Mouse (Mus musculus) ES-CJ7 (cell line): ENCODE measurements around the gene Srcin1.

Source experiments
- DNase-seq: peaks from one replicate; pipeline ENCODE4 v3.0.0; 2011; ENCODE audit warnings: low read depth, low spot score

The Srcin1 gene

GRCm38 (mm10) chr11:97509058-97509457, 66.9 kb downstream of the Srcin1 start:
- DNase-seq: no peak

DNA sequence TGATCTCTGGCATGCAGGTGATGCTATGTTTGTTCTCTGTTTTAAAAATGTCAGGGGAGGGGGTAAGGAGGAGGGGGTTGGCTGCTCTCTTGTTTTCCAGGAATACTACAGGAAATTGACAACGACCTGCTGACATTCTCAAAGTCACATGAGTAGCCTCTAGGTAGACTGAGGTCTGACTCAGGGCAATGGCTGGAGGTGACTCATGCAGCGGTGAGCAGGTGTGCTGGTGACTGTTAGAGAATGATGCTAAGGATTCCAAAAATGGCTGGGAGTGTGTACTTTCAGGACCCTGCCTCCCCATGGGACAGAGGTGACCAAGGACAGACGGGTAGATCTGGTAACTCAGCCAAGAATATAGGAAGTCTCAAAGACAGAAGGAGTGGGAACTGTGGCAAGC, 67.8 kb downstream of the Srcin1 start:
- no peak for DNase-seq

DNA sequence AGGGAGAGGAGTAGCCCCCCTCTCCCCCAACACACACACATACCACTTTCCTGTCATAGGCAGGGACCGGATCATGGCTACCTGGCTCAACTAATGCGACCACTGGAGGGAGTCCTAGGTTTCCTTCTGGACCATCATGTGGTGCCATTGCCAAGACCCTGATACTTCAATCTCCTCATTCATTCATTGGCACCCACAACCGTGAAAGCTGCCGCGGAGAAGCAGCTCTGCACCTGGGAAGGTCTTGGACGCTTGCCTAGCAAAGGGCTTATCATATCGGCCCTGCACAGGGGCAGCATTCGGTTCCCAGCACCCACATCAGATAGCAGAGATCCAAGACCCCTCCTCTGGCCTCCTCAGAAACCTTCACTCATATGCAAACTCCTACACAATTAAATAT, 69.7 kb downstream of the Srcin1 start:
- DNase-seq: peak; percentile 58

DNA sequence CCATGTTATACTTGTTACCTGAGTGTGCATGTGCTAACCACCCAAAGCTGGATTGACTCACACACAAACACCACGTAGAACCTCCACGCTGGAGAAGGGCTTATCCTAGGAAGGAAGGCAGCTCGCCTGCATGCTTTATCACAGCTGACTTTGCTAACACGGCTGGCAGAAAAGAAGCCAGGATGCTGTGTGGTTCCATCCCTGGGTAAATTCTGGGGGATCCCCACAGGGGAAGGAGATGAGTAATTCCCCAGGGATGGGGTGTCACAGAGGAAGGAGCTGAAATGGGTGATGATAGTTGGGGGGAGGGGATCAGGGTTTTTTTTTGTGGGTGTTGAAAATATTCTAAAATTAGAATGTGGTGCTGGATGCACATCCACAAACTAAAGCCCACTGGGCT, 70.2 kb downstream of the Srcin1 start:
- DNase-seq: no peak

DNA sequence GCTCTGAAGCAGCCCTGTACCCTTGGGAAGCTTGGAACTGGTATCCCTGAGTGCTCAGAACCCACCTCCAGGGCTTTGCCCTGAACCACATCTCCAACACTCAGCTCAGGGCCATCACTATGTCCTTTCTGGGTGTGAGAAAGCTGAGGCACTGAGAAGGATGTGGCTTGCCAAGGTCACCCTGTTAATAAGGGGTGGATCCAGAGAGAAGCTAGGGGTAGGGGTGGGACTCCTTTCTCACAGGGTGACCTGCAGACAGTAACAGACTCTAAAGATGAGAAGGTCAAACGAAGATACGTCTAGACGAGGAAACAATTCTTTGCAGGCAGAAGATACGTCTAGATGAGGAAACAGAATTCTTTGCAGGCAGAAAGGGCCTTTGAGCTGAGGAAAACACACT, 73.1 kb downstream of the Srcin1 start:
- peak; percentile 61 for DNase-seq

DNA sequence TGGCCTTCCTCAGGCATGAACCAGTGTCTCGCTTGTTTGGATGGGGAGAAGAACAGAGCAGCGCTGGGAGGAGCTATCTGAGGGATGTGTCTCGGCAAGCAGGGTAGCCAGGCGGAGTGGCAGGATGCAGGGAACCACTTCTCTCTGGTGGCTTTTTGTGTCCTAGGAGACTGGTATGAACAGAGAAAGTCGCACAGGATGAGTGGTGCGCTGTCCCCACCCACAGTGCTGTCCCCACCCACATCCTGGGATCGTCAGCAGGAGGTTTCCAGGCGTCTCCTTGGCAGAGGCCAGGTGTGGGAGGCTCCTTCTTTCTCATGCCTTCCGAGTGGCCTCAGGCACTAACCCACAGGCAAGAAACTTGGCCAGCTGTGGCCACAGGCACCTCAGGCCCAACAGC, 73.6 kb downstream of the Srcin1 start:
- DNase-seq: peak; percentile 68

DNA sequence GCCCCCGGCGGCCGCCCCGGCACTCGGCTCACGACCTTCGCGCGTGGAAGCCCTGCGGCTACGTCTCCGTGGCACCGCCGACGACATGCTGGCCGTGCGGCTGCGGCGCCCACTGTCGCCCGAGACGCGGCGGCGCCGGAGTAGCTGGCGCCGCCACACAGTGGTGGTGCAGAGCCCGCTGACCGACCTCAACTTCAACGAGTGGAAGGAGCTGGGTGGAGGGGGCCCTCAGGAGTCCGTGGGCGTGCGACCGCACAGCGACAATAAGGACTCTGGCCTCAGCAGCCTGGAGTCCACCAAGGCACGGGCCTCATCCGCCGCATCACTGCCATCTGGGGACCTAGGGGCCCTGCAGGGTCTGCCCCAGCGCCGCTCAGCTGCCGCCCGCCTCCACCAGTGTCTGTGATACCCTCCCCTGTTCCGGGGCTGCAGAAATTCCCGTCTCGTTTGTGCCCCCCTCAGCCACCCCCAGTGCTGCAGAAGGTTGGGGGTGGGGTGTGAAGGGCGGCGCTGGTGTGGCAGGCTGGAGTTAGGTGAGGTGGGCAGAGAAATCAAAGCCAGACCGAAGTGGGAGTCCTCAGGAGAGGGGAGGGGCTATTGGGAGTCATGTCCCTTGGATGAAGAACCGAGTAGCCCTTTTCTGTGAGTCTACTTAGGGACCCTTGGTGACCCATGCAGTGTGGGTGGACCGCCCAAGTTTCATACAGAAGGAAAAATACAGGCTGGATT, 75.1 kb downstream of the Srcin1 start:
- no peak for DNase-seq

- DNase-seq: peak; percentile 30
Measured at GRCm38 (mm10) chr11:97499865-97500719, 75.9 kb downstream of the Srcin1 start, which contains the start of gene 4933428G20Rik. 4933428G20Rik (minus strand) TSS chr11:97500340.

- DNase-seq: no peak
Measured at GRCm38 (mm10) chr11:97497543-97497942, 78.4 kb downstream of the Srcin1 start.

- no peak for DNase-seq
Measured at GRCm38 (mm10) chr11:97492836-97493235, 83.2 kb downstream of the Srcin1 start.

DNA sequence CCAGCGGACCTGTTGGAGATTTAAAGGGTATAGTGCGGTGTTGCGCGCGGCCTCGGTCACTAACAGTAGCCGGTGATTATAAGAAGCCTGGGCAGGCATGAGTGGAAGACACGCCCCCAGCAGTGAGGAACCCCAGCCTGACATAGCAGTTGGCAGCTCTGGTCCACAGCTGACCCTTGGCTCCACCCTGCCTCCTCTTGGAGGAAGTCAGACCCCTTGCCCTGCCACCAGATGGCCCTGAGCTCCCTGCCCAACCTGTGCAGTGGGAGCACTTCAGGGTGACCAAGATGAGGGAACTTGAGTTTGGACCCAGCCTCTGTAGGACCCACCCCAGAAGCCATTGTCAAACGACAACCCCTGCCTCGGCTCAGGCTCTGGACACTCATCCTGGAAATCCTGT, 84.3 kb downstream of the Srcin1 start:
- no peak for DNase-seq

- DNase-seq: peak; percentile 94
Measured at GRCm38 (mm10) chr11:97489589-97490324, 86.2 kb downstream of the Srcin1 start.

DNA sequence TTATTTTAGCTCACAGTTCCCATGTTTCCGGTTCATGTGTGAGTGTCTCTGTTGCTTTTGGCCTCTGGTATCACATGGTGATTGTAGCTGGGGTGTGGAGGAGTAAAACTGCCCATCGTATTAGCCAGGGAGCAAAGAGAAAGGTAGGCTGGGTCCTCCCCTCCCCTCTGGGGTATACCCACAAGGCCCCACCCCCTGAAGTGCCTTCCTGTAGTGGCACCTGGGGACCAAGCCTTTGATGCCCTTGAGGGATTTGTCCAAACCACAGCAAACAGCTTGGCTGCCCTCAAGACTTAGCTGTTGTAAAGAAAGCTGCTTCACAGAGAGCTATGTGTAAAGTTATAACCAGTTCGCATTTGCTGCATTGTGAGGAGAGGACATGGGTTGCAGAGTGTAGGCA, 88.3 kb downstream of the Srcin1 start:
- no peak for DNase-seq

DNA sequence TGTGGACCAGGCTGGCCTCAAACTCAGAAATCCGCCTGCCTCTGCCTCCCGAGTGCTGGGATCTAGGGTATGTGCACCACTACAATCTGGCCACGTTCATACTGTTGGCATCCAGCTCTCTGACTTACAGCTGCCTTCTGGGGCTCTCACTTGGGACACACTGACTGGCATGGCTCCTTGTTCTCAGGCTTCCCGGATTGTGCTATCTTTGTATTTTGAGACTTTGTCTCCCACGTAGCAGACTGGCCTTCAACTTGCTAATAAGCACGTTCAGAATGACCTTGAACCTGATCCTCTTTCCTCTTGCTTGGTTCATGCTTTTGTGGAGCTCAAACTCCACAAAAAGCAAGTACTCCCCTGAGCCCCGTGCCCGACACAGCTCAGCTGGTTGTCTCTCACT, 90.3 kb downstream of the Srcin1 start:
- no peak for DNase-seq

GRCm38 (mm10) chr11:97479824-97480223, 96.2 kb downstream of the Srcin1 start:
- no peak for DNase-seq

- no peak for DNase-seq
Measured at GRCm38 (mm10) chr11:97479085-97479484, 96.9 kb downstream of the Srcin1 start.

DNA sequence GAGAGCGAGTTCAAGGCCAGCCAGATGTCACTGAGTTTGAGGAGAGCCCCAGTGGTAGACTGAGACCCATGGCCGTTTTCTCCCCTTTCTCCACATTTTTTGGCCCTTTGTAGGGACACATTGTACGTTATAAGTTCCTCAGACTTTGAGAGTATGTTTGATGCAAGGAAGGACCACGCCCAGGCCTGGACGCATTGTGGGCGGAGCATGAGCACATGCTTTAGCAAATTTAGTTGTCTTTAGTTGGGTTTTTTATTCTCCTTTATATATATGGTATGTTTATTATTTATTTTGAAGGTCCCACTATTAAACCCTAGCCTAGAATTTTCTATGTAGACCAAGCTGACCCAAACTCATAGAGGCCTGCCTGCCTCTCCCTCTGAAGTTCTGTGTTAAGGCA, 97.6 kb downstream of the Srcin1 start:
- no peak for DNase-seq

DNA sequence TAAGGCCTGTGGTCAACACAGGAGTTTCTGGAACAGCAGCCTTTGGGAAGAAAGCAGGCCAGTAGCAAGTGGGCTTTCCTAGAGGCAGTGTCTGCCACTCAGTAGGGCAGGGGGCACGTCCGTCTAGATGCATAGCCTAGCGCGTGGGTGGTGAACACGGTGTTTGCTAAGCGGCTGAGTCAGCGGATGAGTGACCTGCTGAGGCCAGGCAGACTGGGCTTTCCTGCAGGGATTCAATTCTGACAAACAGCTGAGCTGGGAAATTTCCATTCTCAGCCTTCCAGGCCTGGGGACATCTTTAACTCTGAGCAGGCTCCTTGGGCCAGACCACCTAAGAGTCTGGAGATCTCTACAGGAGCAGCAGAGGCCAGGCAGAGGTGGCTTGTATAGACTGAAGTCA, 98.6 kb downstream of the Srcin1 start:
- no peak for DNase-seq

- peak; percentile 91 for DNase-seq
Measured at GRCm38 (mm10) chr11:97476334-97477095, 99.5 kb downstream of the Srcin1 start.

- DNase-seq: peak; percentile 91
Measured at GRCm38 (mm10) chr11:97471276-97471675, 104.7 kb downstream of the Srcin1 start.

GRCm38 (mm10) chr11:97469828-97470227, 106.2 kb downstream of the Srcin1 start:
- no peak for DNase-seq
